In genomic region chr16:41125051-41125450, GRCm38 (mm10) we compare ENCODE assay signal across 14 mouse cellular contexts.
"Had no signal": no experiment of that assay in that cellular context is flagged by ENCODE, and none has a peak within 500 bp of the region (broad histone marks: within the 10 kb centered on the region; RNA-seq: fewer than 3 reads in every experiment).

No protein-coding gene starts in this region.

- ATAC-seq: liver, embryonic 12.5 days; midbrain, embryonic 13.5 days; midbrain, embryonic 16.5 days had no signal

- DNase-seq: kidney, adult 11 months; kidney, adult 8-10 months; kidney, postnatal 10 days; kidney, postnatal 36 days; layer of hippocampus, postnatal 36 days; liver; lung, adult 18-20 months; lung, postnatal 10 days; lung, postnatal 36 days; retina, postnatal 1 day; thymus, postnatal 25 days had no signal
